Mouse (Mus musculus) MEL (cell line): ENCODE measurements around the gene Syt6.

Experiments used
- CTCF ChIP-seq, 3 experiments: IDR thresholded peaks in 2 of 3; conservative IDR thresholded peaks in 1 of 3; 2 replicates each; pipeline ENCODE4 v1.5.1; 2011 to 2012; ENCODE audit warnings: low read length in 3 of 3, low read depth in 2 of 3, mild to moderate bottlenecking in 2 of 3, improper control_type of control experiment in 1 of 3, inconsistent platforms in 1 of 3, mixed read lengths in 1 of 3, moderate library complexity in 1 of 3; ENCODE audit not compliant: control insufficient read depth in 1 of 3, insufficient read depth in 1 of 3, poor library complexity in 1 of 3, severe bottlenecking in 1 of 3
- MXI1 ChIP-seq: IDR thresholded peaks from 2 replicates; pipeline ENCODE4 v1.6.1; 2011; ENCODE audit warnings: mild to moderate bottlenecking, low read depth, low read length, improper control_type of control experiment
- POLR2A ChIP-seq, 2 experiments: IDR thresholded peaks; 2 replicates each; pipeline ENCODE4 v1.6.1; 2011 to 2012; ENCODE audit warnings: low read length in 2 of 2, mild to moderate bottlenecking in 2 of 2, control low read depth in 1 of 2, improper control_type of control experiment in 1 of 2, low read depth in 1 of 2, moderate library complexity in 1 of 2; ENCODE audit not compliant: control insufficient read depth in 1 of 2, insufficient read depth in 1 of 2, poor library complexity in 1 of 2
- RCOR1 ChIP-seq: IDR thresholded peaks from 2 replicates; pipeline ENCODE4 v1.6.1; 2012; ENCODE audit warnings: low read depth, mild to moderate bottlenecking, inconsistent platforms, low read length, improper control_type of control experiment
- SIN3A ChIP-seq: IDR thresholded peaks from 2 replicates; pipeline ENCODE4 v1.6.1; 2012; ENCODE audit warnings: low read length, improper control_type of control experiment, inconsistent platforms
- ZC3H11A ChIP-seq: IDR thresholded peaks from 2 replicates; pipeline ENCODE4 v1.6.1; 2012; ENCODE audit warnings: low read depth, mild to moderate bottlenecking, inconsistent platforms, low read length, improper control_type of control experiment

- TF ChIP-seq POLR2A (IDR thresholded peaks at IDR 0.05; ENCODE audit: control insufficient read depth in 1 of 2, insufficient read depth in 1 of 2, low read depth in 1 of 2, low read length in 2 of 2, poor library complexity in 1 of 2): no peak
- no peak for TF ChIP-seq RCOR1
- no peak for TF ChIP-seq ZC3H11A
- no peak for TF ChIP-seq SIN3A
- no peak for TF ChIP-seq CTCF (IDR thresholded peaks at IDR 0.05 in 2 of 3, conservative IDR thresholded peaks at IDR 0.05 in 1 of 3; ENCODE audit: control insufficient read depth in 1 of 3, insufficient read depth in 1 of 3, low read depth in 2 of 3, low read length in 3 of 3, poor library complexity in 1 of 3, severe bottlenecking in 1 of 3)
- no peak for TF ChIP-seq MXI1
Observed at GRCm38 (mm10) chr3:103624591-103625051, 49.6 kb downstream of the Syt6 start.
